Mouse (Mus musculus): ENCODE measurements around the gene Gm19345. TPM values are rescaled to one million over a fixed set of nuclear protein-coding genes. Genes with fewer than 3 reads are reported as not detected.

The Gm19345 gene
- total RNA-seq, 2 experiments from 2014 or later, result 6.3 to 6.7 TPM

DNA sequence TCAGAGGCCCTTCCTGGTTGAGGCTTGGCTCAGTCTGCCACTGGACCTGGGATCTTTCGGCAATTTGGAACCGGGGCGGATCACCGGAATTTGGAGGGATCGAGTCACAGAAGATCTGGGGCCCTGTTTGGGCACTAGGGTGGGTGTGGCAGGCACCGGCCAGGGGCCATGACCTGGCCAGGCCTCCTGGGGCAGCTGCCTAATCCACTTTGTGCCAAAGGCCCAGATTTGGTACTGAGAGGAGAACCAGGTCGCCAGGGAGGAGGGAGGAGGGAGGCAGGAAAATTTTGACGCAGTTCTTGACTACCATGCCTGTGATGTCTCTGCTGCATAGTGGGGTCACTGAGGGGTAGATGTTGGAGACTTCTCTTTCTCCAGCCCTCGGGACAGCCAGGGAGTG, 9.4 kb downstream of the Gm19345 start, which contains the start of gene Ceacam16:
Gene Ceacam16 (minus strand): TSS at position 101 of the 400 bp plus-strand sequence.
- DNase-seq (ENCODE audit: extremely low spot score in 1 of 2, low spot score in 2 of 2), result no peak
- intact Hi-C loops (cut with DNase I), result no loop called here

DNA sequence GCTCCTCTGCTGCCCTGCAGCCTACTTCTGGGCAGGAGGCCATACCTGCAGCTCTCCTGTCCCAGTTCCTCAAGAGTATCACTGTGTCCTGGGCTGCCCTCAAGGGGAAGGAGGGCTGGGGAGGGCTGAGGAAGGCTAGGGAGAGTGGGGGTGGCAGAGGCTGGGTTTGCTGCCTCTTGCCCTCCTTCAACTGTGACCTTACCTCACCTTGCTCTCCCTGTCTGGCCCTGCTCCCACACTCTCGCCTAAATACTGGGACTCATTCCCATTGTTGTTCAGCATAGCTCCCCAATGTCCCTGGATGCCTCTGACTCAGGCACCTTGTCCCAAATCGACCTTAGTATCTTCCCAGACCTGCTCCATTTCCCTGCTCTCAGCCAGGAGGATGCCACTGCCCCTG, 12.4 kb downstream of the Gm19345 start:
- intact Hi-C loops (cut with DNase I), result no loop called here
- no peak for DNase-seq (ENCODE audit: extremely low spot score in 1 of 2, low spot score in 2 of 2)

DNA sequence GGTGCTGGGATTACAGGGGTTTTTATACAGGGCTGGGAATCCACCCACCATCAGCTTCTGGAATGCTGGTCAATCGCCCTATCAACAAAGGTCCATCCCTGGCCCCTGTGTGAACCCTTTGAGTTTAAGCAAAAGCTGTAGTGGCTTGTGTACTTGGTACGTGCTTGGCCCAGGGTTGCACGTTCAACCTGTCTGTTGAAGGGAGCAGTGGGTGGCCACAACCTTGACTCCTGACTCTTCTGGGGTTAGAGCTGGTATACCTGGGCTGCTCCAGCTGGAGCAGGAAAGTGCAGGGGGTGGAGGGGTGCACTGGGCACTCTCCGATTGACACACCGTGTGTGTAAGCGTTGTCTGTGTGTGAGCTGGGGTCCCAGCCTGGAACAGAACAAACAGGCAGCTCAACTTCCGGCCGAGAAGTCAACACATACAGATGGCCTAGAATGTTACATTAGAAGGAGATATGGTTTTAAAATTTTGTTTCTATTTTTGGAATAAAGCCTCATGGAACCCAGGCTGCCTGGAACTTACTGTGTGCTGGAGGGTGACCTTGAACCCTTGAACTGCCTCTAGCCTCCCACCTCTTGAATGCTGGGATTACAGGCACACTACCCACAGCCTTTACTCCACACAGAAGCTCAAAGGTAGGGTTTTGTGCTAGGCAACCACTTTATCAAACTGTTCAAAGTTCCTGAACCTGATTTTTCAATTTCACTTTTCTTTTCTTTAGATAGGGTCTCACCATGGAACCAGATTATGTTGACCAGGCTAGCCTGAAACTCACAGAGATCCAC, 13.6 kb downstream of the Gm19345 start:
- intact Hi-C loops (cut with DNase I), result no loop called here
- DNase-seq (ENCODE audit: extremely low spot score in 1 of 2, low spot score in 2 of 2), result no peak

DNA sequence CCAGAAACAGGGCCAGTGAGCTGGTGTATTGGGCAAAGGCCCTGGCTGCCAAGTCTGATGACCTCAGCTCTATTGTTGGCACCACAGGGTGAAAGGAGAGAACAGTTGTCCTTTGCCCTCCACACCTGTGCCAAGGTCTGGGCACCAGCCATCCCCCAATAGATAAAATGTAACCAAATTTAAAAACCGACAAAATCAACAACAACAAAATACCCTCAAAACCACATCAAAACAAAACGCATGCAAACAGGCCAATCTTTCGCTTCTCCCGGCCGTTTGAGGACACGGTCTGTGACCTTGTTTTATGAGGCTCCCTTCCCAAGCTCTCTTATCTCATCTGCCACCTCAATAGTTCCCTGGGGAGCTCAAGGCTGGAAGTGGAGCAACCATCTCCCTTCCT, 14.7 kb downstream of the Gm19345 start:
- no peak for DNase-seq (ENCODE audit: extremely low spot score in 1 of 2, low spot score in 2 of 2)
- intact Hi-C loops (cut with DNase I), result no loop called here

DNA sequence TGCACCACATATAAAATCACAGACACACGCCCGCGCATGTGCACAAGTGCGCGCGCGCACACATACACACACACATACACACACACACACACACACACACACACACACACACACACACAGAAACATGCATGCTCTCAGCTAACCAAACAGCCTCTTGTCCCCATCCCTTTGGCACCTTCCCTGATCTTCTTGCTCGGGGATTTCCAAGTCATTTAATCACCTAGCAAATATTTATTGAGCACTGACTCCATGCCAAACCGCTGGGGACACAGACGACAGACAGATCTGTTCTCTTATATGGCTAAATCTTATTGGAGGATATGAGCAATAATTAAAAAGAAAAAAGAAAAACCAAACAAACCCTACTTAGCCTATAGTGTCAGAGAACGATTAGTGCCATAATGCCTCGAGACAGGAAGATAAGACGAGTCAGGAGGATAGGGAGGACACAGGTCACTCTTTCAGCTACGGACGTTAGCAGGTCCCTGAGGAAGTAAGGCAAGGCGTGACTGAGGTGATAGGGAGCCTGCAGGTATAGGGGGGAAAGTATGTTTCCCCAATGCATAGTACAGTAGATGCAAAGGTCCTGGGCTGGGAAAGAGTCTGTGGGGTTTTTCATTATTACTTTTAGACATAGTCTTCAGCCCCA, 16.1 kb downstream of the Gm19345 start:
- no peak for DNase-seq (ENCODE audit: extremely low spot score in 1 of 2, low spot score in 2 of 2)
- intact Hi-C loops (cut with DNase I), result no loop called here

DNA sequence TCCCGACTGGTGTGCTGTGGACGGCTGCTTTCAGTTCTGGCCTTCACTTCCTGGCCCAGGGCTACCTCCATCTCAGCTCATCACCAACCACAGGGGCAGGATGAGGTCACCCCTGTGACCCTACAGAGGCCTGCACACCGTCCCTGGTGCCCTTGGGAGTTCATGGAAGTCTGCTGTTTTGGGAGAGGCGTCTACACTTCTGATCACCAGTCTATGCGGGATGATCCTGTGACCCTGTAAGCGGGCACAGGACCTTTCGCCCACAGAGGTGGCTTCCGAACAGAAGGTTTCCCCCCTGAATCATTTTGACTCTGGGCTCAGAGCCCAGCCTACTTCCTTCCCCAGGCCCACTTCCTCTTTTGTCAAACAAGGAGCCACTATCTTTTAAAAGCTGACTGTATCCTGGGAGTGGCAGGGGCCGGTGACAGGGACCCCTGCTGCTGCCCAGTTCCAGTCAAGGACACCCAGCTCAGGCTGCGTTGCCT, 19.4 kb downstream of the Gm19345 start:
- no peak for DNase-seq (ENCODE audit: extremely low spot score in 1 of 2, low spot score in 2 of 2)
- intact Hi-C loops (cut with DNase I), result loop anchor here (5.0 kb wide), 1 partner anchor 74 kb away; the partner anchor contains the start of gene Cblc

DNA sequence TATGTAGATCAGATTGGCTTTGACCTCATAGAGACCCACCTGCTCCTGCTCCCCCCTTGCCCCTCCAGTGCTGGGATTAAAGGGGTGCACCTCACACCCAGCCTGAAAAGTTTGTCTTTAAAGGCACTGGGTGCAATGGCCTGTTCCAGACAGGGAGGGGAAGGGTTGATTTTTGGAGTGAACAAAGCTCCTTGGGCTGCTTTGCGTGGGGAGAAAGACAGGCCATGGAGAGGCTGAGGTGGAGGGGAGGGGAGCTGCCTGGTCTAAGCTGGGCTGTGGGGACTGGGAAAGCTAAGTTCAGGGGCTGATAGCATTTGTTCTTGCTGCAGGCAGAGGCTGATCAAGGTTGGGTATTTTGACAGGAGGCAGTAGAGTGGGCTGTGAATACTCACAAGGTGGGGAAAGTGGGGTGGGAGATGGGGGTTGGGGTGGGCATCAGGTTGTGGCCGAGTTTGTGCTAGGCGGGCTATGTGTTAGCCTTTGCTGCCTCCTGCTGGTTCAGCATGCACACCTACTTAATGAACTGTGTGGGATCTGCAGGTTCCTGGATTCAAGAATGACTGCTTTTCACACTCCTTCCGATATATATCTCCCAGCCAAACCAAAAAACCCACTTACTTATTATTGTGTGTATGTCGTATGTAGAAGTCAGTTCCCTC, 20.3 kb downstream of the Gm19345 start:
- no peak for DNase-seq (ENCODE audit: extremely low spot score in 1 of 2, low spot score in 2 of 2)
- intact Hi-C loops (cut with DNase I), result loop anchor here (5.0 kb wide), 1 partner anchor 75 kb away; the partner anchor contains the start of gene Cblc

DNA sequence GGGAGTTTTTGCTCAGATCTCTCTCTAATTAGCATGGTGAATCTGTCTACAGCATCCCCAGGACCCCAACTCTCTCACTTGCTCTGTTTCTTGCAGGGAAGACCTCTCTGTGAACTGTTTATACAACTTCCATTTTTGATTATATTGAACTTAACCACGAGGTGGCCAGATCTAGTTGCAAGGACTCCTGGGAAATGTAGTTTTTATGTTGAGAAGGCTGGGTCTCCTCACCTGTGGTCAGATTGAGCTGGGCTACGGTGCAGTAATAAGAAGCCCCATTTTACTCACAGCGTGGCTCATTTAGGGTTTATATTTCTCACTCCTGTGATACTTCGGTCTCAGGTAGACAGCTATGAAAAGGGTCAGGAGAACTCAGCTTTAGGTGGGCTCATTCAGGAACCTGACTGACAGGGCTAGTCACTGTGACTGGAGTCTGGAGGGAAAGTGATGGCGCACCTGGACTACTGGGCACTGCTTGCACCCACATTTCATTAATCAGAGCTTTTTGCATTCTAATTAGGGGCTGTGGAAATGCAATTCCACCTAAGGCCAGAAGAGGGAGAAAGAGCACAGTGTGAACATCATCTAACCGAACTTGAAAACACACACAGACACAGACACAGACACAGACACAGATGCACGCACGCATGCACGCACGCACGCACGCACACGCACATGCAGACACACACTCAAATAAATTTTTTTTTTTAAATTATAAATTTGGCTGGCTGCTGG, 24.3 kb downstream of the Gm19345 start:
- intact Hi-C loops (cut with DNase I), result no loop called here
- DNase-seq (ENCODE audit: extremely low spot score in 1 of 2, low spot score in 2 of 2), result peak in 1 of 2 experiments; percentile 38

DNA sequence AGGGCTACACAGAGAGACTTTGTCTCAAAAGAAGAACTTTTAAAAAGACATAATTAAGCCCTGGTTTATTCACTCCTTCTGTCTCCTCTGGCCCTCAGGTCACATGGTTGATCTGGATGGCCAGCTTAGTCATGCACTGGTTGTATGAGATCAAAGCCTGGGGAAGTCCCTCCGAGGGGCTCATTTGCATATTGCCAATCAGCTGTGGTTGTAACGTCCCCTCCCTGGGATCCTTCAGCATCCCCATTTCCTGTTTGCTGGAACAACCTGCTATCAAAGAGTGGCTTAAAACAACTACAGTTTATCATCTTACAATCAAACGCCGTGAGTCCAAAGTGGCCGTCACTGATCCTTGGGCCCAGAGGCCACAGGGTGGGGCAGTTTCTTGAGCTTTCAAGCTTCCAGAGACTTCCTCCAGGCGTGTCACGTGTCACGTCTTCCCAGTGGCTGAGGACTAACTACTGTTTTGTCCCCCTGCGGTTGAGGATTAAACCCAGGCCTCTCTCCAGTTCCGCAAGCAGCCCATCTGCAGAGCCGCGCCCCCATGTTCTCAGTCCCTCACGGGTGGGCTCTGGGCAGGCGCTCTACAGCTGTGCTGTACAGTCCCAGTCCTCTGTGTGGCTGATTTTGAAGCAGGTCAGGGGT, 25.1 kb downstream of the Gm19345 start:
- no peak for DNase-seq (ENCODE audit: extremely low spot score in 1 of 2, low spot score in 2 of 2)
- intact Hi-C loops (cut with DNase I), result no loop called here

DNA sequence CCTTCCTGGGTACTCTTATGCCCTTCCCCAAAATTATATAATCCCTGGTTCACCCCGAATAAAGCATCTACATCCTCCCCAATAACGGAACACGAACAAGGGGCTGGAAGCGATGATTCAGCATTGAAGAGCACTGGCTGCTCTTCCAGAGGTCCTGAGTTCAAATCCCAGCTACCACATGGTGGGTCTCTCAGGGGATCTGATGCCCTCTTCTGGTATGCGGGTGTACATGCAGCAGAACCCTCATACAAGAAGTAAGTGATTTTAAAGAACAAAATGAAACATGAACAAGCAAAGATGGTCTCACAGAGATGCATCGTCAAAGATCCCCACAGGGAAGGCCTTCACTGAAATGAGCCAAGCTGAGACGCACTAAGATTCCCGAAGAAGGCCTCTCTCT, 29.0 kb downstream of the Gm19345 start:
- intact Hi-C loops (cut with DNase I), result no loop called here
- no peak for DNase-seq (ENCODE audit: extremely low spot score in 1 of 2, low spot score in 2 of 2)

DNA sequence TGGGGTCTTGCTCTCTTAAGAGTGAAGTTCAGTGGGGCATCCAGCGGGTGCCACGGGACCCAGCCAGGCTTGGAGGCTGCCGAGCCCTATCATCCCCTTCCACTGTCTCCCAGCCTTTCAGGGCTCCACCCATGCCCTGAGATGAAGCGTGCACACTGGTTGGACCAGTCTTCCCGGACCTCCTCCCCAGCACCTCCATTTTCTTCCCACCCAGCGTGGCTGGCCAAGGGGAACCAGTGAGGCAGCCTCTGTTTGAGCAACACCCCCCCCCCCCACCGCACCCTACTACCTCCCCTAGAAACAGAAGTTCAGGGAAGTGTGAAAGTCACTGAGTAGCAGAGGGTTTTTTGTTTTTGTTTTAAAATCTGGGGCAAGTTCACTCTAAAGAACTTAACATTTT, 36.0 kb downstream of the Gm19345 start, which contains the start of gene Ceacam19:
Gene Ceacam19 (minus strand): TSS at position 117 of the 400 bp plus-strand sequence.
- intact Hi-C loops (cut with DNase I), result no loop called here
- DNase-seq (ENCODE audit: extremely low spot score in 1 of 2, low spot score in 2 of 2), result no peak

DNA sequence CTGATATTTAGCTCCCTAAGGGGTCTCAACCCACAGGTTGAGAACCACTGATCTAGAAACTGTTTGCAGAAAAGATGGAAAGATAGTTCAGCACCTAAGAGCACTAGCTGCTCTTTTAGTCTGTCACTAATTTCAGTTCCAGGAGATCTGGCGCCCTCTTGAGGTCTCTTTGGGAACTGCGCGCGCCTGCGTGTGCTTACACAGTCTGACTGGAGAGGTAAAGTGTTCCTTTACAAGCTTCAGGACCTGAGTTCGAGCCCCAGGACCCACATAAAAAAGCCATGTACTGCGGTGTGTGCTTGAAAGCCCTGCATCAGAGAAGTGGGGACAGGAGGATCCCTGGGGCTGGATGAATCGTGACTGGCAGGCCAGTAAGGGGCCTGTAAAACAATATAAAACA, 38.1 kb downstream of the Gm19345 start:
- intact Hi-C loops (cut with DNase I), result no loop called here
- DNase-seq (ENCODE audit: extremely low spot score in 1 of 2, low spot score in 2 of 2), result peak in 1 of 2 experiments; percentile 52

Other genes with a start within 250 kb of the Gm19345 start
- 10 to 100 TPM; 78.0 to 81.5 TPM for gene Clasrp, start 247.5 kb upstream of the Gm19345 start, total RNA-seq (2021)
- 1 to 10 TPM; 5.9 to 6.5 TPM for gene Relb, start 222.6 kb upstream of the Gm19345 start, total RNA-seq (2021)
- gene Clptm1, start 187.0 kb upstream of the Gm19345 start, total RNA-seq (2021), result 100 to 1,000 TPM; 144 to 147 TPM
- gene Apoc2, start 174.1 kb upstream of the Gm19345 start, total RNA-seq (2021), result not detected
- not detected for gene Gm44805, start 170.6 kb upstream of the Gm19345 start, total RNA-seq (2021)
- gene Apoc4, start 170.5 kb upstream of the Gm19345 start, total RNA-seq (2021), result not detected
- gene Apoc1, start 159.3 kb upstream of the Gm19345 start, total RNA-seq (2021), result 1 to 10 TPM; 3.1 to 3.3 TPM
- 1,000 to 10,000 TPM; 1,326 to 1,376 TPM for gene Apoe, start 152.8 kb upstream of the Gm19345 start, total RNA-seq (2021)
- 100 to 1,000 TPM; 114 to 118 TPM for gene Tomm40, start 136.6 kb upstream of the Gm19345 start, total RNA-seq (2021)
- gene Nectin2, start 101.5 kb upstream of the Gm19345 start, total RNA-seq (2021), result 10 to 100 TPM; 18.9 to 22.0 TPM
- gene Bcam, start 81.0 kb upstream of the Gm19345 start, total RNA-seq (2021), result 10 to 100 TPM; 10.3 to 10.9 TPM
- not detected for gene Cblc, start 55.2 kb upstream of the Gm19345 start, total RNA-seq (2021)
- 1 to 10 TPM in 1 of 2 experiments, not detected in 1; 1.0 TPM for gene Bcl3, start 29.2 kb upstream of the Gm19345 start, total RNA-seq (2021)
- not detected for gene Ceacam16, start 9.3 kb downstream of the Gm19345 start, total RNA-seq (2021)
- not detected for gene Ceacam19, start 36.0 kb downstream of the Gm19345 start, total RNA-seq (2021)
- 10 to 100 TPM in 1 of 2 experiments, 1 to 10 TPM in 1; 9.8 to 14.1 TPM for gene Pvr, start 69.2 kb downstream of the Gm19345 start, total RNA-seq (2021)
- gene Igsf23, start 98.8 kb downstream of the Gm19345 start, total RNA-seq (2021), result not detected
- gene Ceacam20, start 113.4 kb downstream of the Gm19345 start, total RNA-seq (2021), result not detected
- gene Nlrp9b, start 139.5 kb downstream of the Gm19345 start, total RNA-seq (2021), result not detected
- gene Vmn1r91, start 247.7 kb downstream of the Gm19345 start, total RNA-seq (2021), result not detected

Measured in left cerebral cortex, postnatal 10 days (tissue).